Mouse (Mus musculus): ENCODE data around the gene Tcf23. TPM values are rescaled to one million over a fixed set of nuclear protein-coding genes. Genes with fewer than 3 reads are reported as not detected.
A peak's percentile ranks its signal among the peaks of the same experiment; 100 is the strongest.

Gene Tcf23
- total RNA-seq (2021) = under 1 TPM; 0.18 to 0.21 TPM
- long read RNA-seq, experiment 1 = 0 reads
- long read RNA-seq, experiment 2 = 0 reads

GRCm38 (mm10) chr5:30968416-30968815 is at the start of gene Tcf23:
Gene Tcf23 (plus strand): TSS chr5:30968662.
- DNase-seq = peak; percentile 60

GRCm38 (mm10) chr5:30918691-30919090 is 49.8 kb upstream of the Tcf23 start:
- no peak for DNase-seq

- DNase-seq = no peak
These were observed 48.4 kb upstream of the Tcf23 start for GRCm38 (mm10) chr5:30919831-30920614.

- DNase-seq = no peak
These were observed 47.8 kb upstream of the Tcf23 start for GRCm38 (mm10) chr5:30920621-30921020.

GRCm38 (mm10) chr5:30921256-30922033 is 47.0 kb upstream of the Tcf23 start, which contains the start of gene Khk:
Gene Khk (plus strand): TSS chr5:30921431.
- DNase-seq = peak; percentile 83

- no peak for DNase-seq
These were observed 45.9 kb upstream of the Tcf23 start for GRCm38 (mm10) chr5:30922581-30923041.

- no peak for DNase-seq
These were observed 45.3 kb upstream of the Tcf23 start for GRCm38 (mm10) chr5:30923119-30923518.

- DNase-seq = no peak
These were observed 43.8 kb upstream of the Tcf23 start for GRCm38 (mm10) chr5:30924614-30925013.

- DNase-seq = no peak
These were observed 43.2 kb upstream of the Tcf23 start for GRCm38 (mm10) chr5:30925217-30925616.

GRCm38 (mm10) chr5:30926073-30926472 is 42.4 kb upstream of the Tcf23 start:
- no peak for DNase-seq

GRCm38 (mm10) chr5:30927945-30928529 is 40.4 kb upstream of the Tcf23 start:
- no peak for DNase-seq

GRCm38 (mm10) chr5:30930121-30930520 is 38.3 kb upstream of the Tcf23 start:
- peak; percentile 56 for DNase-seq

- no peak for DNase-seq
These were observed 37.6 kb upstream of the Tcf23 start for GRCm38 (mm10) chr5:30930846-30931245.

- no peak for DNase-seq
These were observed 37.1 kb upstream of the Tcf23 start for GRCm38 (mm10) chr5:30931378-30931777.

- DNase-seq = no peak
These were observed 34.8 kb upstream of the Tcf23 start for GRCm38 (mm10) chr5:30933705-30934104.

- DNase-seq = no peak
These were observed 33.6 kb upstream of the Tcf23 start for GRCm38 (mm10) chr5:30934725-30935461.

- no peak for DNase-seq
These were observed 25.5 kb upstream of the Tcf23 start for GRCm38 (mm10) chr5:30943004-30943403.

- no peak for DNase-seq
These were observed 24.1 kb upstream of the Tcf23 start for GRCm38 (mm10) chr5:30944344-30944743.

GRCm38 (mm10) chr5:30944956-30945781 is 23.3 kb upstream of the Tcf23 start, which contains the start of gene Cgref1:
Gene Cgref1 (minus strand): TSS chr5:30945591.
- DNase-seq = peak; percentile 61

- DNase-seq = no peak
These were observed 19.8 kb upstream of the Tcf23 start for GRCm38 (mm10) chr5:30948620-30949019.
